Mouse (Mus musculus) MEL (cell line): ENCODE measurements around the gene Mansc1. TPM values are rescaled to one million over a fixed set of nuclear protein-coding genes. Genes with fewer than 3 reads are reported as not detected.

Experiments used
- DNase-seq: peaks from one replicate; pipeline ENCODE4 v3.0.0; 2011; ENCODE audit warnings: low read depth, low spot score
- H3K27ac ChIP-seq: 2 replicates; pipeline ENCODE4 v1.5.1; 2012; ENCODE audit warnings: low read depth, mild to moderate bottlenecking, control low read depth, low read length, moderate library complexity; ENCODE audit not compliant: control insufficient read depth
- H3K27me3 ChIP-seq, 2 experiments: fragments of 150-350 bp in 1 of 2; sonication (generic) in 1 of 2; 2 replicates each; pipeline ENCODE4 v1.6.1; 2012; ENCODE audit warnings: low read length in 2 of 2, mild to moderate bottlenecking in 2 of 2, improper control_type of control experiment in 1 of 2, moderate library complexity in 1 of 2; ENCODE audit not compliant: insufficient read depth in 2 of 2, control insufficient read depth in 1 of 2
- H3K36me3 ChIP-seq, 2 experiments: 2 replicates each; pipeline ENCODE4 v1.6.1; 2012 to 2014; ENCODE audit warnings: low read length in 2 of 2, improper control_type of control experiment in 1 of 2, inconsistent platforms in 1 of 2, mild to moderate bottlenecking in 1 of 2; ENCODE audit not compliant: insufficient read depth in 2 of 2, control insufficient read depth in 1 of 2
- H3K4me1 ChIP-seq, 2 experiments: fragments of 150-350 bp in 1 of 2; sonication (generic) in 1 of 2; 2 replicates each; pipeline ENCODE4 v1.6.1; 2012; ENCODE audit warnings: low read length in 2 of 2, improper control_type of control experiment in 1 of 2, mild to moderate bottlenecking in 1 of 2; ENCODE audit not compliant: insufficient read depth in 2 of 2, control insufficient read depth in 1 of 2
- H3K4me3 ChIP-seq, 2 experiments: fragments of 150-350 bp in 1 of 2; sonication (generic) in 1 of 2; 2 replicates each; pipeline ENCODE4 v1.5.1; 2012; ENCODE audit warnings: low read depth in 2 of 2, low read length in 2 of 2, mild to moderate bottlenecking in 2 of 2, moderate library complexity in 2 of 2, control low read depth in 1 of 2, improper control_type of control experiment in 1 of 2; ENCODE audit not compliant: control insufficient read depth in 1 of 2, insufficient read depth in 1 of 2
- H3K79me2 ChIP-seq: 2 replicates; pipeline ENCODE4 v1.6.1; 2012; ENCODE audit warnings: mild to moderate bottlenecking, low read length, moderate library complexity; ENCODE audit not compliant: control insufficient read depth, poor library complexity, insufficient read depth
- H3K9ac ChIP-seq: 2 replicates; pipeline ENCODE4 v1.6.1; 2012; ENCODE audit warnings: low read depth, mild to moderate bottlenecking, control low read depth, low read length, moderate library complexity; ENCODE audit not compliant: control insufficient read depth, poor library complexity, severe bottlenecking
- H3K9me3 ChIP-seq: fragments of 150-350 bp; sonication (generic); replicated peaks from 2 replicates; pipeline ENCODE4 v1.6.1; 2012; ENCODE audit warnings: mild to moderate bottlenecking, low read length, improper control_type of control experiment, moderate library complexity; ENCODE audit not compliant: insufficient read depth
- BHLHE40 ChIP-seq: IDR thresholded peaks from 2 replicates; pipeline ENCODE4 v1.6.1; 2012; ENCODE audit warnings: low read depth, mild to moderate bottlenecking, inconsistent platforms, low read length, improper control_type of control experiment, borderline replicate concordance
- CTCF ChIP-seq, 3 experiments: IDR thresholded peaks in 2 of 3; conservative IDR thresholded peaks in 1 of 3; 2 replicates each; pipeline ENCODE4 v1.5.1; 2011 to 2012; ENCODE audit warnings: low read length in 3 of 3, low read depth in 2 of 3, mild to moderate bottlenecking in 2 of 3, improper control_type of control experiment in 1 of 3, inconsistent platforms in 1 of 3, mixed read lengths in 1 of 3, moderate library complexity in 1 of 3; ENCODE audit not compliant: control insufficient read depth in 1 of 3, insufficient read depth in 1 of 3, poor library complexity in 1 of 3, severe bottlenecking in 1 of 3
- E2F4 ChIP-seq: IDR thresholded peaks from 2 replicates; pipeline ENCODE4 v1.6.1; 2011; ENCODE audit warnings: low read depth, low read length, improper control_type of control experiment, borderline replicate concordance
- HCFC1 ChIP-seq: IDR thresholded peaks from 2 replicates; pipeline ENCODE4 v1.6.1; 2012; ENCODE audit warnings: low read depth, mild to moderate bottlenecking, inconsistent platforms, low read length, improper control_type of control experiment, moderate library complexity
- KAT2A ChIP-seq: conservative IDR thresholded peaks from 2 replicates; pipeline ENCODE4 v1.6.1; 2012; ENCODE audit warnings: low read depth, low read length, improper control_type of control experiment, inconsistent platforms
- MAX ChIP-seq: IDR thresholded peaks from 2 replicates; pipeline ENCODE4 v1.6.1; 2011; ENCODE audit warnings: low read length, improper control_type of control experiment
- MEF2A ChIP-seq: IDR thresholded peaks from 2 replicates; pipeline ENCODE4 v1.6.1; 2014; ENCODE audit warnings: low read depth, mild to moderate bottlenecking, inconsistent platforms, low read length, improper control_type of control experiment; ENCODE audit not compliant: poor library complexity, insufficient replicate concordance, severe bottlenecking; ENCODE audit errors: extremely low read depth
- MYB ChIP-seq: IDR thresholded peaks from 2 replicates; pipeline ENCODE4 v1.6.1; 2011; ENCODE audit warnings: mild to moderate bottlenecking, low read depth, low read length, improper control_type of control experiment
- NRF1 ChIP-seq: IDR thresholded peaks from 2 replicates; pipeline ENCODE4 v1.6.1; 2014; ENCODE audit warnings: low read depth, mild to moderate bottlenecking, inconsistent platforms, low read length, improper control_type of control experiment, moderate library complexity; ENCODE audit not compliant: poor library complexity, insufficient read depth, severe bottlenecking
- RCOR1 ChIP-seq: IDR thresholded peaks from 2 replicates; pipeline ENCODE4 v1.6.1; 2012; ENCODE audit warnings: low read depth, mild to moderate bottlenecking, inconsistent platforms, low read length, improper control_type of control experiment
- UBTF ChIP-seq: IDR thresholded peaks from 2 replicates; pipeline ENCODE4 v1.6.1; 2012; ENCODE audit warnings: low read depth, mild to moderate bottlenecking, inconsistent platforms, low read length, improper control_type of control experiment, moderate library complexity, borderline replicate concordance; ENCODE audit not compliant: insufficient read depth
- USF1 ChIP-seq: IDR thresholded peaks from 2 replicates; pipeline ENCODE4 v1.6.1; 2014; ENCODE audit warnings: low read depth, mild to moderate bottlenecking, inconsistent platforms, low read length, improper control_type of control experiment, moderate library complexity
- ZKSCAN1 ChIP-seq: IDR thresholded peaks from 2 replicates; pipeline ENCODE4 v1.6.1; 2012; ENCODE audit warnings: low read depth, mild to moderate bottlenecking, inconsistent platforms, low read length, improper control_type of control experiment, moderate library complexity
- polyA plus RNA-seq, 2 experiments: library from polyadenylated mRNA; stranded (reverse) in 1 of 2; unstranded in 1 of 2; fragments of >175 nt in 1 of 2; fragments of >200 nt in 1 of 2; gene quantifications; 2 replicates each; pipeline versions ENCODE4 v1.2.1 to v1.2.4; 2012; ENCODE audit warnings: low replicate concordance in 2 of 2, low read depth in 1 of 2; ENCODE audit not compliant: insufficient read length in 2 of 2, insufficient read depth in 1 of 2, missing spikeins in 1 of 2
- total RNA-seq: library from RNA; depleted of rRNA; stranded (reverse); fragments of 300-350 nt; gene quantifications from 2 replicates; pipeline ENCODE4 v1.2.3, GENCODE M21; 2012

Gene Mansc1
- total and polyA plus RNA-seq, 3 experiments: not detected

GRCm38 (mm10) chr6:134586241-134586640 is 46.0 kb downstream of the Mansc1 start:
- no peak overlapping the region for H3K27ac ChIP-seq
- DNase-seq: no peak

GRCm38 (mm10) chr6:134584616-134585015 is 47.7 kb downstream of the Mansc1 start:
- Histone ChIP-seq H3K4me1 (no peaks in the 10 kb centered on the region), H3K79me2 (no peaks in the 10 kb centered on the region), H3K9me3 (no peaks in the 10 kb centered on the region), H3K36me3 (no peaks in the 10 kb centered on the region), H3K9ac (no peak overlapping the region), H3K4me3 (no peak overlapping the region), H3K27me3 (peaks cover 14 to 18% of the 10 kb centered on the region in 2 experiments), H3K27ac (no peak overlapping the region)
- no peak for DNase-seq
- TF ChIP-seq KAT2A (no peak), USF1 (no peak), MEF2A (no peak), BHLHE40 (no peak)

More at GRCm38 (mm10) chr6:134586241-134586640, 46.0 kb downstream of the Mansc1 start:
- H3K27me3 ChIP-seq: peaks cover 14 to 17% of the 10 kb centered on the region in 2 experiments
- H3K36me3 ChIP-seq: no peaks in the 10 kb centered on the region
- H3K4me1 ChIP-seq: no peaks in the 10 kb centered on the region
- no peak overlapping the region for H3K4me3 ChIP-seq
- H3K9ac ChIP-seq: no peak overlapping the region
- H3K9me3 ChIP-seq: no peaks in the 10 kb centered on the region
- H3K79me2 ChIP-seq: no peaks in the 10 kb centered on the region
- no peak for TF ChIP-seq MAX
- TF ChIP-seq HCFC1: no peak
- TF ChIP-seq NRF1: no peak
- TF ChIP-seq KAT2A: no peak

GRCm38 (mm10) chr6:134582110-134582509 is 50.2 kb downstream of the Mansc1 start:
- Histone ChIP-seq H3K4me3 (no peak overlapping the region), H3K36me3 (no peaks in the 10 kb centered on the region), H3K27me3 (peaks cover 12 to 13% of the 10 kb centered on the region in 2 experiments), H3K4me1 (no peaks in the 10 kb centered on the region)
- DNase-seq: no peak
- TF ChIP-seq ZKSCAN1 (no peak), CTCF (IDR thresholded peaks at IDR 0.05 in 2 of 3, conservative IDR thresholded peaks at IDR 0.05 in 1 of 3; ENCODE audit: control insufficient read depth in 1 of 3, insufficient read depth in 1 of 3, low read depth in 2 of 3, low read length in 3 of 3, poor library complexity in 1 of 3, severe bottlenecking in 1 of 3) (no peak), E2F4 (no peak), UBTF (no peak), MYB (no peak), RCOR1 (no peak)
- TF ChIP-seq, all 39 proteins: peak for 0
- Histone ChIP-seq H3K9ac (no peak overlapping the region), H3K9me3 (no peaks in the 10 kb centered on the region), H3K79me2 (no peaks in the 10 kb centered on the region), H3K27ac (no peak overlapping the region)
